Mouse (Mus musculus) lung, adult 2 months (tissue): ENCODE results near the gene Asphd2. TPM values are rescaled to one million over a fixed set of nuclear protein-coding genes. Genes with fewer than 3 reads are reported as not detected.

Experiments used
- DNase-seq: peaks from one replicate; pipeline ENCODE4 v3.0.0; 2022
- H3K4me1 ChIP-seq: fragments of 200-500 bp; 2 replicates; pipeline ENCODE4 v1.6.1; 2011; ENCODE audit warnings: low read length; ENCODE audit not compliant: control insufficient read depth, insufficient read depth
- H3K4me3 ChIP-seq: fragments of 200-500 bp; replicated peaks from 2 replicates; pipeline ENCODE3; 2011; ENCODE audit warnings: low read depth, mild to moderate bottlenecking, control low read depth, low read length; ENCODE audit errors: extremely low read depth
- CTCF ChIP-seq: fragments of 200-500 bp; IDR thresholded peaks from 2 replicates; pipeline ENCODE4 v1.5.1; 2011; ENCODE audit warnings: mild to moderate bottlenecking, low read length, control low read depth; ENCODE audit not compliant: insufficient read depth
- POLR2A ChIP-seq: fragments of 200-500 bp; IDR thresholded peaks from 2 replicates; pipeline ENCODE4 v1.6.1; 2011; ENCODE audit warnings: low read depth, mild to moderate bottlenecking, control low read depth, low read length, borderline replicate concordance; ENCODE audit errors: extremely low read depth
- WGBS: fragments of 180-500 bp; shearing (Covaris S2); methylation state at CpG from one replicate; pipeline ENCODE4 v1.1.7; 2018; 5-methylcytosine and 5-hydroxymethylcytosine counted together
- polyA plus RNA-seq: library from polyadenylated mRNA; depleted of rRNA; stranded (reverse); fragments of >200 nt; gene quantifications from 2 replicates; pipeline ENCODE4 v1.2.3, GENCODE M21; 2012; rRNA removed

The Asphd2 gene
- polyA plus RNA-seq: 0.41 and 0.56 TPM in 2 replicates

- DNase-seq: no peak
- Histone ChIP-seq H3K4me1 (no peaks in the 10 kb centered on the region), H3K4me3 (peak within 1 kb of the TSS; percentile 4)
- no peak for TF ChIP-seq POLR2A
- no peak for TF ChIP-seq CTCF
- 5% methylated on average over 41 of the region's 67 CpGs for WGBS
Observed at GRCm38 (mm10) chr5:112394779-112395443, at the start of gene Asphd2. TSS of gene Asphd2 (minus strand) at chr5:112394866.

GRCm38 (mm10) chr5:112438535-112438934 lies 43.9 kb upstream of the Asphd2 start:
- TF ChIP-seq CTCF (no peak), POLR2A (no peak)
- no peak overlapping the region for H3K4me3 ChIP-seq
- no peaks in the 10 kb centered on the region for H3K4me1 ChIP-seq
- WGBS: 43% methylated on average over 10 of the region's 10 CpGs
- no peak for DNase-seq

GRCm38 (mm10) chr5:112433004-112433403 lies 38.3 kb upstream of the Asphd2 start:
- WGBS: 3% methylated on average over 8 of the region's 8 CpGs
- TF ChIP-seq CTCF (peak; percentile 90), POLR2A (no peak)
- H3K4me3 ChIP-seq: no peak overlapping the region
- H3K4me1 ChIP-seq: no peaks in the 10 kb centered on the region
- DNase-seq: peak; percentile 66

GRCm38 (mm10) chr5:112432033-112432432 lies 37.4 kb upstream of the Asphd2 start:
- TF ChIP-seq CTCF: no peak
- no peak for TF ChIP-seq POLR2A
- no peaks in the 10 kb centered on the region for H3K4me1 ChIP-seq
- no peak for DNase-seq
- 69% methylated on average over 5 of the region's 5 CpGs for whole genome bisulfite sequencing
- no peak overlapping the region for H3K4me3 ChIP-seq

GRCm38 (mm10) chr5:112431120-112431775 lies 36.6 kb upstream of the Asphd2 start:
- no peaks in the 10 kb centered on the region for H3K4me1 ChIP-seq
- DNase-seq: no peak
- no peak for TF ChIP-seq POLR2A
- TF ChIP-seq CTCF: no peak
- WGBS: 20% methylated on average over 14 of the region's 14 CpGs
- no peak overlapping the region for H3K4me3 ChIP-seq

- H3K4me3 ChIP-seq: no peak overlapping the region
- 13% methylated on average over 19 of the region's 19 CpGs for WGBS
- DNase-seq: peak; percentile 18
- TF ChIP-seq CTCF: peak; percentile 57
- TF ChIP-seq POLR2A: no peak
- no peaks in the 10 kb centered on the region for H3K4me1 ChIP-seq
Observed at GRCm38 (mm10) chr5:112428944-112429343, 34.3 kb upstream of the Asphd2 start.

- H3K4me1 ChIP-seq: no peaks in the 10 kb centered on the region
- WGBS: 46% methylated on average over 2 of the region's 2 CpGs
- peak; percentile 42 for DNase-seq
- no peak overlapping the region for H3K4me3 ChIP-seq
- TF ChIP-seq CTCF (peak; percentile 79), POLR2A (no peak)
Observed at GRCm38 (mm10) chr5:112427283-112427682, 32.6 kb upstream of the Asphd2 start.

- Histone ChIP-seq H3K4me1 (no peaks in the 10 kb centered on the region), H3K4me3 (no peak overlapping the region)
- WGBS: 57% methylated on average over 7 of the region's 7 CpGs
- TF ChIP-seq POLR2A (no peak), CTCF (no peak)
- no peak for DNase-seq
Observed at GRCm38 (mm10) chr5:112426635-112427034, 32.0 kb upstream of the Asphd2 start.

GRCm38 (mm10) chr5:112419535-112419934 lies 24.9 kb upstream of the Asphd2 start:
- 22% methylated on average over 12 of the region's 12 CpGs for WGBS
- no peak for DNase-seq
- Histone ChIP-seq H3K4me1 (no peaks in the 10 kb centered on the region), H3K4me3 (no peak overlapping the region)
- TF ChIP-seq POLR2A (no peak), CTCF (no peak)

GRCm38 (mm10) chr5:112418023-112418422 lies 23.4 kb upstream of the Asphd2 start:
- DNase-seq: no peak
- Histone ChIP-seq H3K4me3 (no peak overlapping the region), H3K4me1 (no peaks in the 10 kb centered on the region)
- no peak for TF ChIP-seq CTCF
- TF ChIP-seq POLR2A: no peak
- WGBS: 56% methylated on average over 4 of the region's 4 CpGs
